Mouse (Mus musculus): Measurements from ENCODE around the gene Eif2b4. TPM values are rescaled to one million over a fixed set of nuclear protein-coding genes. Genes with fewer than 3 reads are reported as not detected.

The Eif2b4 gene
- total RNA-seq, 2 experiments from 2014 or later: 27.8 to 41.9 TPM

- peak; percentile 68 for ATAC-seq (replicated peaks; ENCODE audit: poor library complexity)
Measured at GRCm38 (mm10) chr5:31164878-31165277, 28.4 kb downstream of the Eif2b4 start.

GRCm38 (mm10) chr5:31162462-31162861, 30.8 kb downstream of the Eif2b4 start:
- ATAC-seq (replicated peaks; ENCODE audit: poor library complexity): no peak

DNA sequence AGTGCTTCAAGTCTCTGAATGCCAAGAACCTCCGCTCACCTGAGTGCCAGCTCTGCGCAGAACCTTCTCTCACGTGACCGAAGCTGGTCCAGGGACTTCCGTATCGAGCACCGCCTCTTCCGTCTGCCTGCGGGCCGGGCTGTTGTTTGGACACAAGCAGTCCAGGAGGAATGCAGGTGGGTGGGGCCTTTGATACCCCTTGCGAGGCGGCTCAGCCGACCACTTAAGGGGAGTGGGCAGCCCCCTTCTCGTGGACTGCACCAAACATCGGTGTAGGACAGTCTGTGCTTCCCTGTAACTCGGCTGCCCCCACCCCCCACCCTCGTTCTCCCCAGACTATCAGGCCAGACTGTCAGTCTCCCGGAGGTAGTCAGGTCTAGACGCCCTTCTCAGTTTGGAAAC, 39.1 kb downstream of the Eif2b4 start, which contains the start of gene Mpv17:
Gene Mpv17, minus strand, starts transcription at position 100 of the 402 bp plus-strand sequence.
- ATAC-seq (replicated peaks; ENCODE audit: poor library complexity): peak; percentile 90

GRCm38 (mm10) chr5:31153516-31154151, 39.6 kb downstream of the Eif2b4 start:
- no peak for ATAC-seq (replicated peaks; ENCODE audit: poor library complexity)

GRCm38 (mm10) chr5:31151746-31152145, 41.5 kb downstream of the Eif2b4 start:
- peak; percentile 11; the same call in 1 of the 2 replicates for ATAC-seq (replicated peaks; ENCODE audit: poor library complexity)

DNA sequence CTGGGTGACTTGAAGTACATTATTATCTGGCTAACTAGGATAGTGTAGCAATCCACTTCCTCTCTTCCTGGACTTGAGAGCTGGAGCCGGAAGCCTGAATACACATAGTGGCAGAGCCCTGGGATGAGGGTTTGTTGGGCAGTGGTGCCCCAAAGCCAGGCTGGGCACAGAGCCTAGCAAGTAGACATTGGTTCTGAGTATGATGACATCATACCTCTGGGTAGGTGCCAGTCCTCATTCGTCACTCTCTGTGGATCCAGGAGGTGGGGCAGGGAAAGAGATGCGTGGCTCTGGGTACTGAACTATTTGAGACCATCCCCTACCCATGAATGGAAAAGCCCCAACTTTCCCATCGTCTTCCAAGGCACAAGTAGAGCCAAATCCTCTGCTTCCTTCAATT, 43.4 kb downstream of the Eif2b4 start:
- ATAC-seq (replicated peaks; ENCODE audit: poor library complexity): no peak

DNA sequence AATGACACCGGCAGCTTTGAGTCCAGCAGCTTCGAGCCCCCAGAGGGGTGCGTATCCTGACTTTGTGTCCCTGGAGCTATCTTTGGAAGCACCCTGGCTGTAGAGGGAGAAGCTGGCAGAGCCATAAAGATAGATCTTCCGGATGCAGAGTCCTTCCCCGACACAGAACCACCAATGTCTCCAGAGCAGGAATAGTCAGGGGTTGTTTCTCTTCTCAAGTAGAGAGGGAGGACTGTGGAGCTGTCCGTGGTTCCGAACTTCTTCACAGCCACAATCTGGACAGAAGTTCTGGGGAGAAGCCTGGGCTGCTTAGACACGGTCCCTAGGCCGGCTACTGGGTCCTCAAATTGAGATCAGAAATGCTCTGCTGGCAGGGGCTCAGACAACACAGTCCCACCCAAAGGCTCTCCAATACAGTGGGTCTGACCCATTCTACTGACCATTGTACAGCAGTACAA, 54.2 kb downstream of the Eif2b4 start:
- ATAC-seq (replicated peaks; ENCODE audit: poor library complexity): peak; percentile 39; the same call in 1 of the 2 replicates

GRCm38 (mm10) chr5:31138241-31138967, 54.8 kb downstream of the Eif2b4 start, which contains the start of gene Ucn:
Gene Ucn, minus strand, starts transcription at chr5:31138829.
- no peak for ATAC-seq (replicated peaks; ENCODE audit: poor library complexity)

DNA sequence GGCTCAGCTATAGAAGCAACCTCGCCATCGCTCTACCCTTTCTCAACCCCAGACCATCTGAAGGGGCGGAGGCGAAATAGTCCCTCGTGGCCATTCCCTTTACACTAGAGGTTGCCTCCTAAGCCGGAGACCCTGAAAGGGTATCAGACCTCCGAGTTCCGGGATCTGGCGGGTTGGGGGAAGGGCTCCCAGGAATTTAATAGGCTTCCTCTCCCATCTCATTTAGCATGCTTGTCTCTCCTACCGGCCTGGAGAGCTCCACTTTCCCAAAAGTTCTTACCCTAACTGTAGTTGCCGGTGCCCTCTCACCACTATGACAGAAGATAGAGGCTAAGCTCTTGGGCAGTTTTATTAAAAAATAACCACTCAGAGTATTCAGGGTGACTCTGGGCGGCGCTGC, 55.6 kb downstream of the Eif2b4 start:
- no peak for ATAC-seq (replicated peaks; ENCODE audit: poor library complexity)

Other genes starting within 250 kb of the Eif2b4 start
- gene Cgref1, start 247.8 kb downstream of the Eif2b4 start, total RNA-seq (2015): not detected in 2 replicates
- gene Cgref1, start 247.8 kb downstream of the Eif2b4 start, total RNA-seq (2017): 1.7 TPM in 1 of 2 replicates, not detected in the other
- 53.5 and 54.6 TPM in 2 replicates for gene Preb, start 233.1 kb downstream of the Eif2b4 start, total RNA-seq (2015)
- gene Preb, start 233.1 kb downstream of the Eif2b4 start, total RNA-seq (2017): 45.2 and 62.3 TPM in 2 replicates
- gene Tcf23, start 224.8 kb downstream of the Eif2b4 start, total RNA-seq (2015): 0.02 TPM in 1 of 2 replicates, not detected in the other
- not detected in 2 replicates for gene Tcf23, start 224.8 kb downstream of the Eif2b4 start, total RNA-seq (2017)
- 81.4 and 113 TPM in 2 replicates for gene Atraid, start 145.1 kb downstream of the Eif2b4 start, total RNA-seq (2015)
- 64.1 and 66.4 TPM in 2 replicates for gene Atraid, start 145.1 kb downstream of the Eif2b4 start, total RNA-seq (2017)
- 3.5 and 4.8 TPM in 2 replicates for gene Slc5a6, start 144.5 kb downstream of the Eif2b4 start, total RNA-seq (2015)
- 7.5 and 8.9 TPM in 2 replicates for gene Slc5a6, start 144.5 kb downstream of the Eif2b4 start, total RNA-seq (2017)
- 43.4 and 51.2 TPM in 2 replicates for gene Cad, start 138.7 kb downstream of the Eif2b4 start, total RNA-seq (2015)
- 28.6 and 28.9 TPM in 2 replicates for gene Cad, start 138.7 kb downstream of the Eif2b4 start, total RNA-seq (2017)
- gene Dnajc5g, start 87.1 kb downstream of the Eif2b4 start, total RNA-seq (2015): not detected in 2 replicates
- not detected in 2 replicates for gene Dnajc5g, start 87.1 kb downstream of the Eif2b4 start, total RNA-seq (2017)
- gene Slc30a3, start 85.2 kb downstream of the Eif2b4 start, total RNA-seq (2015): not detected in 2 replicates
- gene Slc30a3, start 85.2 kb downstream of the Eif2b4 start, total RNA-seq (2017): not detected in 2 replicates
- gene Trim54, start 76.7 kb downstream of the Eif2b4 start, total RNA-seq (2015): not detected in 2 replicates
- not detected in 2 replicates for gene Trim54, start 76.7 kb downstream of the Eif2b4 start, total RNA-seq (2017)
- gene Ucn, start 54.6 kb downstream of the Eif2b4 start, total RNA-seq (2015): not detected in 2 replicates
- gene Ucn, start 54.6 kb downstream of the Eif2b4 start, total RNA-seq (2017): not detected in 2 replicates
- 27.1 and 35.3 TPM in 2 replicates for gene Mpv17, start 39.2 kb downstream of the Eif2b4 start, total RNA-seq (2015)
- gene Mpv17, start 39.2 kb downstream of the Eif2b4 start, total RNA-seq (2017): 18.0 and 32.8 TPM in 2 replicates
- gene Gm29609, start 13.5 kb downstream of the Eif2b4 start, total RNA-seq (2015): 0.35 and 0.59 TPM in 2 replicates
- 0.10 TPM in 1 of 2 replicates, not detected in the other for gene Gm29609, start 13.5 kb downstream of the Eif2b4 start, total RNA-seq (2017)
- gene Gtf3c2, start 13.3 kb downstream of the Eif2b4 start, total RNA-seq (2015): 72.1 and 83.7 TPM in 2 replicates
- gene Gtf3c2, start 13.3 kb downstream of the Eif2b4 start, total RNA-seq (2017): 46.9 and 63.5 TPM in 2 replicates
- gene Snx17, start 203 bp downstream of the Eif2b4 start, total RNA-seq (2015): 52.1 and 54.2 TPM in 2 replicates
- 31.5 and 40.7 TPM in 2 replicates for gene Snx17, start 203 bp downstream of the Eif2b4 start, total RNA-seq (2017)
- gene Zfp513, start 8.9 kb upstream of the Eif2b4 start, total RNA-seq (2015): 7.1 and 7.3 TPM in 2 replicates
- gene Zfp513, start 8.9 kb upstream of the Eif2b4 start, total RNA-seq (2017): 4.3 and 4.5 TPM in 2 replicates
- gene Ppm1g, start 27.3 kb upstream of the Eif2b4 start, total RNA-seq (2015): 109 and 131 TPM in 2 replicates
- gene Ppm1g, start 27.3 kb upstream of the Eif2b4 start, total RNA-seq (2017): 168 and 213 TPM in 2 replicates
- 39.2 and 39.4 TPM in 2 replicates for gene Nrbp1, start 47.4 kb upstream of the Eif2b4 start, total RNA-seq (2015)
- 77.5 and 98.0 TPM in 2 replicates for gene Nrbp1, start 47.4 kb upstream of the Eif2b4 start, total RNA-seq (2017)
- not detected in 2 replicates for gene Gm9970, start 47.8 kb upstream of the Eif2b4 start, total RNA-seq (2015)
- 0.25 TPM in 1 of 2 replicates, not detected in the other for gene Gm9970, start 47.8 kb upstream of the Eif2b4 start, total RNA-seq (2017)
- gene Krtcap3, start 58.3 kb upstream of the Eif2b4 start, total RNA-seq (2015): 1.3 and 2.1 TPM in 2 replicates
- gene Krtcap3, start 58.3 kb upstream of the Eif2b4 start, total RNA-seq (2017): 3.4 and 4.1 TPM in 2 replicates
- 7.3 and 11.1 TPM in 2 replicates for gene Ift172, start 97.7 kb upstream of the Eif2b4 start, total RNA-seq (2015)
- 20.8 and 33.0 TPM in 2 replicates for gene Ift172, start 97.7 kb upstream of the Eif2b4 start, total RNA-seq (2017)
- not detected in 2 replicates for gene Fndc4, start 102.7 kb upstream of the Eif2b4 start, total RNA-seq (2015)
- not detected in 2 replicates for gene Fndc4, start 102.7 kb upstream of the Eif2b4 start, total RNA-seq (2017)
- gene Gckr, start 104.0 kb upstream of the Eif2b4 start, total RNA-seq (2015): not detected in 2 replicates
- not detected in 2 replicates for gene Gckr, start 104.0 kb upstream of the Eif2b4 start, total RNA-seq (2017)